8 mouse cellular contexts compared by ENCODE assay signal in the genomic region with DNA sequence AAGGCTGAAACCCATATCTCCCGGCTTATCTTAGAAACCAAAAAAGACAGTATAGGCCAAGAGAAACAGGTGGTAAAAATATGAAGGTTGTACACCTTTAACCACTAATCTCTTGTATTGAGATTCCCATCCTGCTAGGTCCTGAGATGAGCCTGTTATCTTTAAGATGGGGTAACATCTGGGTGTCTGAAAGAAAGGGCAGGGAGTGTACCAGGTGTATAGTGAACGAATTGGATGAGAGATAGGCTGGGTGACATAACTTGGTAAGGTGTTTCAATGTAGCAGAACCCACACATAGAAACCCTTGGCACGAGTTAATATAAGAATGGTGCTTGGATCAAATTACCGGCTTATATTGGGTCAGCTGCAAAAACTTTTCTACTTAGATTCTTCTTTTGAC. TPM values are rescaled to one million over a fixed set of nuclear protein-coding genes. Genes with fewer than 3 reads are reported as not detected.
A peak's percentile ranks its signal among the peaks of the same experiment; 100 is the strongest.
DNase-seq lines count a peak whose midpoint lies in the region; ATAC-seq and TF ChIP-seq lines count a peak whose summit lies in the region.

No protein-coding gene starts in this region.

- ATAC-seq in kidney, embryonic 14.5 days (ENCODE audit: low FRiP score, low TSS enrichment): no peak
- no peak for ATAC-seq in embryonic facial prominence, embryonic 14.5 days (ENCODE audit: low read depth)
- ATAC-seq in hindbrain, postnatal 0 days: no peak
- peak; percentile 6; the same call in 1 of the 2 replicates for ATAC-seq in midbrain, embryonic 15.5 days (replicated peaks)

- TF ChIP-seq CTCF in hindbrain, postnatal 0 days (IDR thresholded peaks at IDR 0.05; ENCODE audit: low read depth): no peak

- peak overlapping the region; percentile 89 for H3K4me3 ChIP-seq in kidney, embryonic 14.5 days (ENCODE audit: low read length)
- peak overlapping the region; percentile 65 for H3K4me3 ChIP-seq in embryonic facial prominence, embryonic 14.5 days (ENCODE audit: low read depth, low read length)
- H3K4me3 ChIP-seq in hindbrain, postnatal 0 days (ENCODE audit: low read length): peak overlapping the region; percentile 80
- H3K4me3 ChIP-seq in midbrain, embryonic 15.5 days: peak overlapping the region; percentile 61

- DNase-seq in kidney, adult 11 months: no peak
- no peak for DNase-seq in embryonic facial prominence, embryonic 14.5 days (ENCODE audit: low spot score)
- no peak for DNase-seq in hindbrain, postnatal 0 days (ENCODE audit: low spot score)
- no peak for DNase-seq in right cerebral cortex, postnatal 4 days
- DNase-seq in left cerebral cortex, postnatal 25 days (ENCODE audit: low spot score in 2 of 2): no peak
- DNase-seq in spleen, postnatal 14 days (ENCODE audit: low spot score in 2 of 2): no peak

- WGBS in kidney, embryonic 14.5 days: 33% methylated on average over 4 of the region's 4 CpGs
- 32% methylated on average over 4 of the region's 4 CpGs for whole genome bisulfite sequencing in embryonic facial prominence, embryonic 14.5 days
- WGBS in hindbrain, postnatal 0 days: 38% methylated on average over 4 of the region's 4 CpGs
- WGBS in midbrain, embryonic 15.5 days: 36% methylated on average over 4 of the region's 4 CpGs

- H3K4me1 ChIP-seq in kidney, embryonic 14.5 days (ENCODE audit: control insufficient read depth, insufficient read depth, low read length): peaks cover 27% of the 10 kb centered on the region
- H3K4me1 ChIP-seq in embryonic facial prominence, embryonic 14.5 days (ENCODE audit: control insufficient read depth, insufficient read depth, low read length): peaks cover 14% of the 10 kb centered on the region
- H3K4me1 ChIP-seq in hindbrain, postnatal 0 days (ENCODE audit: insufficient read depth, low read length): peaks cover 8% of the 10 kb centered on the region; the same call in 1 of the 2 replicates
- peaks cover 18% of the 10 kb centered on the region for H3K4me1 ChIP-seq in midbrain, embryonic 15.5 days

- no peaks in the 10 kb centered on the region for H3K27me3 ChIP-seq in kidney, embryonic 14.5 days (ENCODE audit: control insufficient read depth, insufficient read depth, low read length)
- no peaks in the 10 kb centered on the region for H3K27me3 ChIP-seq in embryonic facial prominence, embryonic 14.5 days (replicated peaks; ENCODE audit: control insufficient read depth, insufficient read depth, low read length)
- no peaks in the 10 kb centered on the region for H3K27me3 ChIP-seq in hindbrain, postnatal 0 days (ENCODE audit: insufficient read depth, low read length)
- H3K27me3 ChIP-seq in midbrain, embryonic 15.5 days (replicated peaks): peaks cover 5% of the 10 kb centered on the region

- intact Hi-C loops in left cerebral cortex, postnatal 25 days (cut with DNase I): loop anchor here (5.0 kb wide), 1 partner anchor 87 kb away; no protein-coding TSS in a partner anchor

- 0 out of 2 replicates have a peak, but pooled peaks cover 3% of the 10 kb centered on the region for H3K36me3 ChIP-seq in kidney, embryonic 14.5 days (ENCODE audit: control insufficient read depth, insufficient read depth, low read length)
- H3K36me3 ChIP-seq in embryonic facial prominence, embryonic 14.5 days (ENCODE audit: control insufficient read depth, insufficient read depth, low read length): no peaks in the 10 kb centered on the region; the same call in 1 of the 2 replicates
- H3K36me3 ChIP-seq in hindbrain, postnatal 0 days (ENCODE audit: insufficient read depth, low read length): no peaks in the 10 kb centered on the region
- H3K36me3 ChIP-seq in midbrain, embryonic 15.5 days (replicated peaks): no peaks in the 10 kb centered on the region

- H3K9ac ChIP-seq in kidney, embryonic 14.5 days (ENCODE audit: low read depth, low read length): no peak overlapping the region
- peak overlapping the region; percentile 45; the same call in 1 of the 2 replicates for H3K9ac ChIP-seq in embryonic facial prominence, embryonic 14.5 days (ENCODE audit: low read depth, low read length)
- no peak overlapping the region; the same call in 1 of the 2 replicates for H3K9ac ChIP-seq in hindbrain, postnatal 0 days (replicated peaks; ENCODE audit: low read length)
- H3K9ac ChIP-seq in midbrain, embryonic 15.5 days: no peak overlapping the region

- H3K27ac ChIP-seq in kidney, embryonic 14.5 days (ENCODE audit: low read depth, low read length): no peak overlapping the region
- H3K27ac ChIP-seq in embryonic facial prominence, embryonic 14.5 days (replicated peaks; ENCODE audit: low read depth, low read length): no peak overlapping the region
- no peak overlapping the region for H3K27ac ChIP-seq in hindbrain, postnatal 0 days
- peak overlapping the region; percentile 27 for H3K27ac ChIP-seq in midbrain, embryonic 15.5 days

- H3K4me2 ChIP-seq in kidney, embryonic 14.5 days (replicated peaks; ENCODE audit: low read depth, low read length): peak overlapping the region; percentile 87
- H3K4me2 ChIP-seq in embryonic facial prominence, embryonic 14.5 days (ENCODE audit: low read depth, low read length): peak overlapping the region; percentile 71
- H3K4me2 ChIP-seq in hindbrain, postnatal 0 days (ENCODE audit: low read depth, low read length): peak overlapping the region; percentile 83
- peak overlapping the region; percentile 88 for H3K4me2 ChIP-seq in midbrain, embryonic 15.5 days

- 0 out of 2 replicates have a peak, but pooled peaks cover 2% of the 10 kb centered on the region for H3K9me3 ChIP-seq in kidney, embryonic 14.5 days (ENCODE audit: control insufficient read depth, low read length)
- H3K9me3 ChIP-seq in embryonic facial prominence, embryonic 14.5 days (ENCODE audit: control insufficient read depth, low read length): peaks cover 3% of the 10 kb centered on the region; the same call in 1 of the 2 replicates
- H3K9me3 ChIP-seq in hindbrain, postnatal 0 days (ENCODE audit: low read length): no peaks in the 10 kb centered on the region
- H3K9me3 ChIP-seq in midbrain, embryonic 15.5 days: no peaks in the 10 kb centered on the region

RNA-seq across cellular contexts. Expression of a gene that starts 0.7 kb away (rescaled TPM):
- 7.7 and 11.3 TPM in 2 replicates for polyA plus RNA-seq in kidney, embryonic 14.5 days (2014; fragmentation: Nextera tagmentation; extraction: Ambion mirVana)
- polyA plus RNA-seq in embryonic facial prominence, embryonic 14.5 days (2014; fragmentation: Nextera tagmentation; extraction: Ambion mirVana): 10.4 and 11.2 TPM in 2 replicates
- 13.0 and 15.1 TPM in 2 replicates for total RNA-seq in hindbrain, postnatal 0 days (2014; rRNA removed)
- 4.4 and 4.6 TPM in 2 replicates for polyA plus RNA-seq in hindbrain, postnatal 0 days (2015; fragmentation: Nextera tagmentation; extraction: Ambion mirVana)
- 6.5 and 6.7 TPM in 2 replicates for polyA plus RNA-seq in midbrain, embryonic 15.5 days (2015; fragmentation: Nextera tagmentation; extraction: Ambion mirVana)
- 10 to 100 TPM; 16.0 to 17.9 TPM for total RNA-seq in left cerebral cortex, postnatal 25 days (2021)
